ENCODE assay signal across 8 mouse cellular contexts in genomic region chr5:123683043-123683376, GRCm38 (mm10). TPM values are rescaled to one million over a fixed set of nuclear protein-coding genes. Genes with fewer than 3 reads are reported as not detected.
A peak's percentile ranks its signal among the peaks of the same experiment; 100 is the strongest.
DNase-seq lines count a peak whose midpoint lies in the region; ATAC-seq and TF ChIP-seq lines count a peak whose summit lies in the region.

No protein-coding gene starts in this region.

- no peak for TF ChIP-seq CTCF in layer of hippocampus, adult 2 months (conservative IDR thresholded peaks at IDR 0.05)
- no peak for TF ChIP-seq CTCF in forebrain, postnatal 0 days (IDR thresholded peaks at IDR 0.05; ENCODE audit: low read depth)

- H3K4me1 ChIP-seq in forebrain, postnatal 0 days (ENCODE audit: insufficient read depth) = peaks cover 13% of the 10 kb centered on the region

- H3K27ac ChIP-seq in layer of hippocampus, adult 2 months = peak overlapping the region; percentile 91
- H3K27ac ChIP-seq in forebrain, postnatal 0 days (ENCODE audit: low read depth, low read length) = peak overlapping the region; percentile 100; the same call in 1 of the 2 replicates
- peak overlapping the region; percentile 44 for H3K27ac ChIP-seq in macrophage

- no peaks in the 10 kb centered on the region for H3K36me3 ChIP-seq in forebrain, postnatal 0 days (ENCODE audit: insufficient read depth)
- H3K36me3 ChIP-seq in macrophage (ENCODE audit: inconsistent target) = no peaks in the 10 kb centered on the region

- H3K4me3 ChIP-seq in layer of hippocampus, adult 2 months = peak overlapping the region; percentile 86
- peak overlapping the region; percentile 95 for H3K4me3 ChIP-seq in forebrain, postnatal 0 days (ENCODE audit: low read depth, low read length)
- H3K4me3 ChIP-seq in macrophage (ENCODE audit: inconsistent target) = peak overlapping the region; percentile 57

- no peaks in the 10 kb centered on the region for H3K27me3 ChIP-seq in forebrain, postnatal 0 days (ENCODE audit: insufficient read depth, low read length)

- WGBS in forebrain, postnatal 0 days = 1% methylated on average over 6 of the region's 6 CpGs
- 4% methylated on average over 6 of the region's 6 CpGs for WGBS in macrophage (ENCODE audit: missing documents)

- peaks cover 54% of the 10 kb centered on the region for H3K79me2 ChIP-seq in macrophage (ENCODE audit: inconsistent target)

- no peaks in the 10 kb centered on the region for H3K9me3 ChIP-seq in forebrain, postnatal 0 days (ENCODE audit: low read length)

- DNase-seq in layer of hippocampus, adult 2 months (ENCODE audit: low spot score in 2 of 2) = peak in 1 of 2 experiments; percentile 33
- DNase-seq in layer of hippocampus, postnatal 25 days (ENCODE audit: extremely low spot score in 1 of 2, low spot score in 1 of 2) = no peak
- peak; percentile 78 for DNase-seq in adipocyte (ENCODE audit: low spot score)
- DNase-seq in forebrain, postnatal 0 days = peak; percentile 46
- peak; percentile 37 for DNase-seq in kidney, postnatal 14 days
- DNase-seq in c-Kit-positive CD71-positive TER-119-positive erythroid progenitor cells, embryonic 14.5 days (ENCODE audit: low spot score) = no peak
- no peak for DNase-seq in yolk sac, embryonic 10.5 days (ENCODE audit: low spot score)

- no peak for ATAC-seq in forebrain, postnatal 0 days

- peak overlapping the region; percentile 98 for H3K9ac ChIP-seq in forebrain, postnatal 0 days

- H3K4me2 ChIP-seq in forebrain, postnatal 0 days (ENCODE audit: low read depth) = peak overlapping the region; percentile 73

RNA-seq across cellular contexts. Expression of gene Clip1, which starts 1.4 kb away (rescaled TPM):
- total RNA-seq in layer of hippocampus, adult 2 months (2021) = 100 to 1,000 TPM; 136 to 144 TPM
- total RNA-seq in layer of hippocampus, postnatal 25 days (2021) = 100 to 1,000 TPM; 114 to 130 TPM
- total RNA-seq in forebrain, postnatal 0 days (2014; rRNA removed) = 89.8 and 102 TPM in 2 replicates
- 52.2 and 73.1 TPM in 2 replicates for polyA plus RNA-seq in forebrain, postnatal 0 days (2015; fragmentation: Nextera tagmentation; extraction: Ambion mirVana)
- 100 to 1,000 TPM in 24 of 26 experiments, 10 to 100 TPM in 2; 67.9 to 242 (median 166) TPM for total RNA-seq in macrophage (2018; cell fraction: chromatin; rRNA removed)
- total RNA-seq in macrophage (2018; cell fraction: cytosol; rRNA removed) = 10 to 100 TPM; 39.8 to 66.1 (median 53.8) TPM
- 100 to 1,000 TPM in 10 of 26 experiments, 10 to 100 TPM in 16; 58.0 to 166 (median 93.6) TPM for total RNA-seq in macrophage (2018; cell fraction: nucleus; rRNA removed)
- 40.2 to 65.1 TPM (median 40.4 TPM) in 3 replicates for polyA plus RNA-seq in macrophage (2018)

RNA-seq across cellular contexts. Expression of gene Zcchc8, which starts 37.9 kb away (rescaled TPM):
- total RNA-seq in layer of hippocampus, adult 2 months (2021) = 10 to 100 TPM; 54.4 to 56.0 TPM
- total RNA-seq in layer of hippocampus, postnatal 25 days (2021) = 10 to 100 TPM; 45.4 to 50.1 TPM
- 25.8 and 32.1 TPM in 2 replicates for total RNA-seq in forebrain, postnatal 0 days (2014; rRNA removed)
- 39.8 and 54.1 TPM in 2 replicates for polyA plus RNA-seq in forebrain, postnatal 0 days (2015; fragmentation: Nextera tagmentation; extraction: Ambion mirVana)
- 100 to 1,000 TPM in 22 of 26 experiments, 10 to 100 TPM in 4; 75.4 to 223 (median 154) TPM for total RNA-seq in macrophage (2018; cell fraction: chromatin; rRNA removed)
- 10 to 100 TPM; 11.2 to 32.0 (median 20.7) TPM for total RNA-seq in macrophage (2018; cell fraction: cytosol; rRNA removed)
- total RNA-seq in macrophage (2018; cell fraction: nucleus; rRNA removed) = 100 to 1,000 TPM in 7 of 26 experiments, 10 to 100 TPM in 19; 45.3 to 136 (median 77.2) TPM
- 25.4 to 34.6 TPM (median 29.5 TPM) in 3 replicates for polyA plus RNA-seq in macrophage (2018)

Comparison
In these comparisons a context has a peak if more than half of its experiments do, and no peak if none do; other contexts are left out.
1. DNase-seq: peak in adipocyte (single experiment), forebrain, postnatal 0 days (single experiment) and kidney, postnatal 14 days (single experiment); none in layer of hippocampus, postnatal 25 days (0 of 2), c-Kit-positive CD71-positive TER-119-positive erythroid progenitor cells, embryonic 14.5 days (single experiment) and yolk sac, embryonic 10.5 days (single experiment).
2. H3K27ac ChIP-seq: peak in every context shown above with its lines; median percentile 100 in forebrain, postnatal 0 days; 91 in layer of hippocampus, adult 2 months; 44 in macrophage.
3. Peak in every context shown above with its lines, with median percentiles within 50 percentile points of each other: H3K4me3 ChIP-seq.